Mouse (Mus musculus) cerebellum, adult 11 months (tissue): Measurements from ENCODE around the gene Decr2.
"Not testable (repeated sequence)": the region's sequence is repeated elsewhere in the genome, so short reads cannot be mapped to it uniquely, and the experiment has no call there.

Experiments
- DNase-seq: peaks from one replicate; pipeline ENCODE4 v3.0.0; 2022

The Decr2 gene

DNA sequence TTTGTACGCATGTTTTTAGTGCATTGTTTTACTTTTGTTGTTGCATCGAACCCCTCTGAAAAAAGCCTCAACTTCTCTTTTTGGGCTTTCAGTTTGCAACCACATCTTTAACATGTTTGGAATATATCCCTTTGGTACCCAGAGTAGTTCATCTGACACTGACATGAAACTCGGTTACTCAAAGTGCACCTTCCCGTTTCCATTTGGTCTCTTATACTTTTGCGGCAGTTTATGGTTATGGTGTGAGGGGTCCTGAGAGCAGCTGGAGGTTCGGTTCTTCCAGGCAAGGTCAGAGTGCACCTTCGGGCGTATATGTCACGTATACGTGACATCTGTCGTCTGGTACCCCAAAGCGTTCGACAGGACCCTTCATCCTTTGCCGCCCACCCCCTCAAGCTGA, 22.6 kb upstream of the Decr2 start:
- DNase-seq, result no peak

DNA sequence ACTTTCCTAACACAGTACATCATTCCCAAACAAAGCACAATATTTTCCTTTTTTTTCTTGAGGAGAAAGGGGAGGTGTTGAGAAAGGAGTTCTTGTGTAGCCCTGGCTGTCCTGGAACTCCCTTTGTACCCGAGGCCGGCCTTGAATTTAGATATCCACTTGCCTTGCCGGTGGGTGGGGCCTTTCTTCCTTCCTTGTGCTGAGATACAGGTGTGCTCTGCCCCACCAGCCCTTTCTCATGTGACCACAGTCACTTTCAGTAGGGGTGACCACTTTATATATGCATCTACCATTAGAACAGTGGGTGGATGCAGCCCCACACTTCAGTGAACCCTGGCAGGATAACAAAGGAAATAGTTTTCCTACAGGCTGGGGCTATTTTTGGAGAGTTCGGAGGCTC, 21.6 kb upstream of the Decr2 start:
- no peak for DNase-seq

DNA sequence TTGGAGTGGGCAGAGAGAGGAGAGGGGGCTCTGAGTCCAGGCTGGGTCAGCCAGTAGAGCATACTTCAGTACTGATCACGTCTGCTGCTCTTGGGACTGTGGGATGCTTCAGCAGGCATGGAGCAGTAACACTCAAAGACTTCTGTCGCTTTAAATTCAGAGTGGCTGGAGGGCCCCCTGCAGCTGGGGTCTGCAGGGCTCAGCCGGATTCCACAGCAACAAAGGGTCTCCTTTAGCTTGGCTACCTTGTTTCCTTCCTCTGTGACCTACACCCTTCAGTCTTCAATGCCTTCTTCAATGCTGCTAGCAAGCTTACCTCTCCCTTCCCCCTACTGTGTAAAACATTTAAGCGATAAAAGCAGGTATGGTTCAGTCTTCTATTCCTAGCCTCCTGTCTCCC, 20.9 kb upstream of the Decr2 start:
- no peak for DNase-seq

DNA sequence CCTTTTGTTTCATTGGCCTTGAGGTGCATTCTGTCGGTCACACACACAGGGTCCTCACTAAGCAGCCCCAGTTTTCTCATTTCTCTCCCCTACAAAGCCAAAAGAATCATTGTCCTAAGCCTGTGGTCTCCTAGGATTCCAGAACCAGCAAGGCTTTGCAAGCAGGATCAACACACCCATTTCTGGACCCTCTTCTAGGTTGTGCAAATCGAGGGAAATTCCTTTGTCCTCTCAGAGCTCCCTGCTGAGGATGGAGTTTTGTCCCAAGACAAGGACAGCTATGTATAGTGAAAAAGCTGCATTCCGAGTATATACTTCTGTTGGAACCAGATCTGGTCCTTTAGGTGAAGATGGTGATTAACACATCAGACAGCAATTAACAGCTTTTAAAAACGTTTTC, 20.0 kb upstream of the Decr2 start:
- DNase-seq, result no peak

DNA sequence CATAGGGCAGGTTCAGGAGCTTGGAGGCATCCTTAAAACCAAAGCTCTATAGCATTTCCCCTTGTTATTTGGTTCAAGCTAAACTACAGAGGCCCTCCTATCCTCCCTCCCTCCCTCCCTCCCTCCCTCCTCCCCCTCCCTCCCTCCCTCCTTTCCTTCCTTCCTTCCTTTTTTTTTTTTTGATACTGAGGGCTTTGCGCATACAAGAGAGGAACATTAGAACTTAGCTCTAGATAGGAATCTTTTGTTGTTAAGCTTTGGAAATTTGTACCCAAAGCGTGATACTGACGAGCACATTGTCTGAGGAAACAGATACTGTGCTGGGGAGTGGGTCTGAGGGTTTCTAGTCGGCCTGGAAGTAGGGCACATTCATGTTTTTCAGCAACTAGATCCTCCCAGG, 15.5 kb upstream of the Decr2 start:
- DNase-seq, result no peak

DNA sequence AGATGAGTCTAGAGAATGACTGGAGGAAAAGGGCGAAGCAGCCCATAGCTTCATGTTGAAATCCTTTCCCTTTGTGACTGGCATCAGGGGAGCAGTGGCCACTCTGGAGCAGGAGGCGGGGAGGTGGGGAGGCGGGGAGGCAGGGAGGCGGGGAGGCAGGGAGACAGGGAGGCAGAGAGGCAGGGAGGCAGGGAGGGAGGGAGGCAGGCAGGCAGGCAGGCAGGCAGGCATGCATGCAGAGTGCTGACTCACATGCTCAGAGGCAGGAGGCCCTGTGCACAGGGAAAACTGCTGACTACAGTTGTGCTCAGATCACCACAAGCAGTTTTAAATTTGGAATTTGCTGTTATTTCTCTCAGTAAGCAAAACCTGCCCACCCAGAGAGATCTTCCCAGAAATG, 11.3 kb upstream of the Decr2 start:
- DNase-seq, result no peak

DNA sequence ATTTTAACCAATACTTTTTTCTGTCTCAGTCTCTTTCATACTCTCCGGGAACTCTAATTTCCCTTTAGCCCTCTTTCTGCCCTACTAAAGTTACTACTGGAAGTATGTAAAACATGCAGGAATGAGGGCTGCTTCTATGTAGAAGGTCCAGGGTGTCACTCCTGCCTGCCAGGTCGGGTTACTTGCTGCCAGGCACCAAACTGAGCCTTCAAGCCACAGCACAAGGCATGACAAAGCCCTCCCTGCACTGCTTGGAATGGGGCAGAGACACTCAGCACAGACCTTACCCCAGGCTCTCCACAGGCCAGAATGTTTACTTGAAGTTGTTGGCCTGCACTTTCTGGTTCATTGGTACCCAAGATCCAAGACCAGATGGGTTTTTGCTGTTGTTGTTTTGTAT, 10.0 kb upstream of the Decr2 start:
- DNase-seq, result no peak

DNA sequence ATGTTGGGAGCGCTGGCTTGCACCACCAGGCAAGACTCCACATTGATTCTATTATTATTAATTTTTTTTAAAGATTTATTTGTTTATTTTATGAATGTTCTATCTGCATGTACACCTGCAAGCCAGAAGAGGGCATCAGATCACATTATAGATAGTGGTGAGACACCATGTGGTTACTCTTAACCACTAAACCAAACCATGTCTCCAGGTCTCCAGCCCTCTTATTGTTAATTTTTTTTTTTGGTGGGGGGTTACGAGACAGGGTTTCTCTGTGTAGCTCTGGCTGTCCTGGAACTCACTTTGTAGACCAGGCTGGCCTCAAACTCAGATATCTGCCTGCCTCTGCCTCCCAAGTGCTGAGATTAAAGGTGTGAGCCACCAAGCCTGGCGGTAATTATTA, 9.2 kb upstream of the Decr2 start:
- DNase-seq, result not testable (repeated sequence)

DNA sequence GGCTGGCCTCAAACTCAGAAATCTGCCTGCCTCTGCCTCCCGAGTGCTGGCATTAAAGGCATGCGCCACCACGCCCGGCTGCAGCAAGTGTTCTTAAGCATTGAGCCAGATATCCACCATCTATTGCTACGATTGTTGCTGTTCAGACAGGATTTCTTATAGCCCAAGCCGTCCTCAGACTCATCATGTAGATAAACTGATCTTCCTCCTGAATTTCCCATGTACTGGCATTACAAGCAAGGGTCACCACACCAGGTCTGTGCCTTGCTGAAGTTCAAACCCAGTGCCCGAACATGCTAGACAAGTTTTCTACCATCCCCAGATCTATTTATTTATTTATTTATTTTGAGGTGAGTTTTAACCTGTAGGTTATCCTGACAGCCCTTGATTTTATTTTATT, 8.3 kb upstream of the Decr2 start:
- no peak for DNase-seq

DNA sequence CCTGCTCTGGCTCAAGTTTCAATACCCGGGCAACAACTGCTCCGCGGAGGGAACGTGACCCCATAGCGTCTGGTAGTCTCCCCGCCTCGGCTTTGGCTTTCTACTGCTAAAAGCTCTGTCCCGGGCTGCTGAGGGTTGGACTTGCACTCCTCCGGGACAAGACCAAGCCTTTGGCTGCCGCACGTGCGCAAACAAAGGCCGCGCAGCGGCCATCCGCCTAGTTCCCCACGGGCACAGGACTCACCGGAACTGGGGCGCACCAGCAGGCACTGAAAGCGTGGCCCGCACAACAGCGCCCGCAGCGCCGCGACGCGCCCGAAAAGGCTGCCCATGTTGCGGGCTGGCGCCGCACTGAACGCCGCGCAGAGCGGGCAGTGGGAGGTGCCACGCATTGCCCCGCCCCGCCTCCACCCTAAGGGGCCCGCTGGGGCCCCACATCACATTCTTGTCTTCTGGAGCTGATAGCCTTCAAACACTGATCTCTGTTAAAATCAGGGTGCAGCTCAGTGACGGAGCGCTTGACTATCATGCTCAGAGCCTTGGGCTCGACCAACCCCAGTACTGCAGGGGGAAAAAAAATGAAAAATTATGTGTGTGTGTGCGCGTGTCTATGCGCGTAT, 5.1 kb upstream of the Decr2 start, which contains the start of gene Nme4:
Gene Nme4 (minus strand): TSS at position 482 of the 620 bp plus-strand sequence.
- DNase-seq, result peak; percentile 71

DNA sequence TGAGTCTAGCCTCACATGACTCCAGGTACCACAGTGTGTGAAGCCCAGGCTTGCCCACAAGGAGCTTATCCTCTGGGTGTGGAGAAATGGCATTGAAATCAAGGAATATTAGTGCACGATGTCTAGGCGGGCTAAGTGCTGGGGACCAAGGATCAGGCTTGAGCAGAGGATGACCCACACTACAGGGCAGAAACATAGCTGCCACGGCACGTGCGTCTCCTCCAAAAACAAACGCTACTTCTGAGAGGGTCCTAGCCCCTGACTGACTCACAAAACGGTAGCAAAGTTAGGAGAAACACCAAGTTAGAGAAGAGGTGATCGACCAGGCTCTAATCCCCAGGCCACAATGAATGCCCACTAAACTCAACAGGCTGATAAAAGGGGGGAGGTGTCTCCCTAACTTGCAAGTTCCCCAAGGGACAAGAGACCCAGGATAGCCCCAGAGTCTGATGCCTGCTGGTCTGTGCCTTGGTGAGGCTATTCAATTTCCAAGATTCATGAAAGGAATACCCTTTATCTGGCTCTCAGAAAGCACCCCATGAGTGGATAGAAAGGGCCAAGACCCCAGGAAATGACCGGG, 4.5 kb upstream of the Decr2 start:
- no peak for DNase-seq

DNA sequence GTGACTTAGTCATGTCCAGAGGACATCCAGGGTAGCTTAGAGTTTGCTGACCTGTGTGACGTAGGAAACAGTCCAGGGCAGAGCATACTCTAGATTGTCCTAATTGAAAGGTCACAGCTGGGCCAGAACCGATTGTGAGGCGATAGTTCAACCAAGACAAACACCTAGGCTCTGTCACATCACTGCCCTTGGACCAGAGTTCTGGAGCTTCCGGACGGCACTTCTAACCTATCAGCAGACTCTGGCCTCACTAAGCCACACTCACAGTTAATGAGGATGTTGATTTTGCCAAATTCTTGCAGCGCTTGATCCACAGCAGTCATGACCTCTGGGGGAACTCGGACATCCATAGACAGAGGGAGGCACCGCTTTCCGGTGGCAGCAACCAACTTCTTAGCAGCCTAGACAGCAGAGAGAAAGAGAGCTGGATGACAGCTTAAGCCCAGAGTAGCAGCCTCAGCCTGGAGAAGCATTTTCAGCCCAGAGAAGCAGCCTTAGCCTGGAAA, 3.0 kb downstream of the Decr2 start:
- no peak for DNase-seq

DNA sequence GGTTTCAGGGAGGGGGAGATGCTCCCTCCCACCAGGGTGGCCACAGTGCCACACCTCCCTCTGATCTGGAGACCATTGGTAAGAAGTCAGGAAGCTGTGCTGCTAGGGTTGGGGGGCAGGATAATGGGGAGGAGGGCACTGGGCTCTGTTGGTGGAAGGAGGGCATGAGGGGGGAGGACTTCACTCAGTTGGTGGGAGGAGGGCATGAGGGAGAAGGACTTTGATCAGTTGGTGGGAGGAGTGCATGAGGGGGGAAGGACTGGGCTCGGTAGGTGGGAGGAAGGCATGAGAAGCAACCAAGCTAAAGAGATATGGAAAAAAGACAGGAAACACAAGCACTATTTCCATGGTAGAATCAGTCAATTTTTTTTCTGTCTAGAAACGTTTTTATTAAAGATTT, 9.3 kb downstream of the Decr2 start:
- no peak for DNase-seq

DNA sequence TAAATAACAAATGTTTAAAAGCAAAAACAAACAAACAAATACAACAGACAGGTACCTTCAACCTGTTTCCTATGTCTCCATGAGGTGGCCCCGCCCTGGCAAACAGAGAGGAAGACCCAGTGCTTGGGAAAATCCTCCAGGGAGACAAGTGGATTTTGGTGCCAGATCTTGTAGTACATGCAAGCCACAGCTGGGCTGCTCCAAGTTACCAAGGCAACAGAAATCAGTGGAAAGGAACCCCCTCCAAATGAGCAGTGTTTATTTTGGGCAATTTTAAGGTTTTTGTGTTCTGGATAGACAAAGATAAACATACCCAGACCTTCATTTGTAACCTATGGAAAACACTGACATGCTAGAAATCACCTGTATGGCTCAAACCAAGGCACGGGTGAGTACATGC, 11.3 kb downstream of the Decr2 start:
- no peak for DNase-seq

DNA sequence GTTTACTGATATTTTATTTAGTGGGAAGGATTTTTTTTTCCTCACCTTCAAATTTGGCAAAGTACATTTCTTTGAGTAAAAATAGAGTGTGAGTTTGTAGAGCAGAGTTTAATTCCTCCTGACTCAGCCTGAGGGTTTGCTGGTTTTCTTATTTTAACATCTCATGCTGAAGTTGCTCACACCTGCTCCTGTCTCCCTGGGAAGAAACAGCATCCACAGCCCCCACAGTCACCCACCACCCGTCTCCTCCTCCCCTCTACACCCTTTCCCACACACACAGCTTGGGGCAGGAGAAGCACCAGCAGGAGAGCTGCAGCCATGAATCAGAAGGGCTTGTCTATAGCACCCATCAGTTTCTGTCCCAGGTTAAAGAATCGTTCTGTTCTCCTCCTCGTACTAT, 14.9 kb downstream of the Decr2 start:
- no peak for DNase-seq

DNA sequence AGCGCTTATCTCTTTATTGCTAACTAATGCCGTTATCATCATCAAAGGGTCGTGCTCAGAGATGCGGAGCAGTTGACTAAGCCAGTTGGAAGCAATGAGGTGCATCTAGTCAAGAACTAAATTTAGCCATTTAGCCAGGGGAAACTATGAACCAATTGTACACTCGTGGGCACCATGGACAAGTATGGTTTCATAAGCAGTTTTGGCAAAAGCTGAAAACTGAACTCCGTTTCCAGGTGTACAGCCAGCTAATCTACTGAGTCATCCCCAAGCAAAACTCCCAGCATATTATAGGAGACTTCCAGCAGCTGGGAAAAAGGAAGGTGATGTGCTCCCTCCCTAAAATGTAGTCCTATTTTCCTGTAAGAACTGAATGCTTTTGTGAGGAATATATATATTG, 20.0 kb downstream of the Decr2 start:
- no peak for DNase-seq

DNA sequence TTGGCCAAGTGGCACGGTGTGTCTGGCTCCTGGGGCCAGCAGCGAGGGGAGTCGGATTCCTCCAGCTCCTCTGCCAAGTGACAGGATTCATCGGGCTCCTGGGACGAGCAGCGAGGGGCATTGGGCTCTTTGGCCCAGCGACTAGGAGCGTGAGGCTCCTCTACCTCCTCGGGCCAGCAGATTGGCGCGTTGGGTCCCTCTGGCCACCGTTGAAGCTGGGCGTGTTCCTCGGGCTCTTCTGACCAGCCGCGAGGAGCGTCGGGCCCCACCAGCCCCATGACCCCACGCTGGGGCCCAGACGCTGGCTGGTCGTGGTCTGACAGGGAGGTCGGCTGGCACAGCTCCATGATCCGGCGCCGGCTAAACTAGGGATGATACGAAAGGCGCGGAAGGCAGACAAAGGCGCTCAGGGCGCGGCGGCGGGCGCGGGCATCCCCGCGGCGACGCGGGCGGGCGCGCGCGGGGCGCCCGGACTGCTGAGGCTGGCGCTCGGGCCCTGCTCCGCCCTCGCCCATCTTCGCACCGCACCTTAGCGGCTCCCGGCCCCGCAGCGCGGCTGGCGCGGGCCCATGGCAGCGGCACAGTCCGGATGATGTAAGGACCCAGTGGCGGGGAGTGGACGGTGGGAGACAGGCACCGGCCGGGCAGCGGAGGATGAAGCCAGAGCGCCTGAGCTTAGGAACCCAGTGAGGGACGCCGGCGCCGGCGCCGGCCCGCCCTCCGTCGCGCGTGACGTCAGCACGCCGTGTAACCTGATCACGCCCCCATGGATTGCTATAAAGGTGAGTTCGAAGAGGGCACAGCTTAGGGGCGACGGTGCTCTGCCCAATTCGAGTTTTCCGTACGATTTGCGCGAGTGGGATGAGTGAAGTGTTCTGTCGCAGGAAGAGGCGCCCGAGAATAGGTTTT, 21.1 kb downstream of the Decr2 start, which contains the start of gene Rab11fip3:
Gene Rab11fip3 (minus strand): TSS at position 725 of the 909 bp plus-strand sequence.
- peak; percentile 80 for DNase-seq

DNA sequence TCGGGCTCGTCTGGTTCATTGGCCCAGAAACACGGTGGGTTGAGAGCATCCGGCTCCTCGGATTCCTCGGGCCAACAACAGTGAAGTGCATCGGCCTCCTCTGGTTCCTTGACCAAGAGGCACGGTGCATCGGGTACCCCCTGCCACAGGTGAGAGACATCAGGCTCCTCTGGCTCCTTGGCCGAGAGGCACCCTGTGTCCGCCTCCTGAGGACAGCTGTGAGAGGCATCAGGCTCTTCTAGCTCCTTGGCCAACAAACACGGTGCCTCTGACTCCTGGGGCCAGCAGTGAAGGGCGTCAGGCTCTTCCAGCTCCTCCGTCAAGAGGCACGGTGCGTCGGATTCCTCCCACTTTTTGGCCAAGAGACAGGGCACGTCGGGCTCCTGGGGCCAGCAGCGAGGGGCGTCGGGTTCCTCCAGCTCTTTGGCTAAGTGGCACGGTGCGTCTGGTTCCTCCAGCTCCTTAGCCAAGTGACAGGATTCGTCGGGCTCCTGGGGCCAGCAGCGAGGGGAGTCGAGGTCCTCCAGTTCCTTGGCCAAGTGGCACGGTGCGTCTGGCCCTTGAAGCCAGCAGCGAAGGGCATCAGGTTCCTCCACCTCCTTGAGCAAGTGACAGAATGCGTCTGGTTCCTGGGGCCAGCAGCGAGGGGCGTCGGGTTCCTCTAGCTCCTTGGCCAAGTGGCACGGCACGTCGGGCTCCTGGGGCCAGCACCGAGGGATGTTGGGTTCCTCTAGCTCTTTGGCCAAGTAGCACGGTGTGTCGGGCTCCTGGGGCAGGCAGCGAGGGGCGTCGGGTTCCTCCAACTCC, 21.9 kb downstream of the Decr2 start:
- peak; percentile 33 for DNase-seq

DNA sequence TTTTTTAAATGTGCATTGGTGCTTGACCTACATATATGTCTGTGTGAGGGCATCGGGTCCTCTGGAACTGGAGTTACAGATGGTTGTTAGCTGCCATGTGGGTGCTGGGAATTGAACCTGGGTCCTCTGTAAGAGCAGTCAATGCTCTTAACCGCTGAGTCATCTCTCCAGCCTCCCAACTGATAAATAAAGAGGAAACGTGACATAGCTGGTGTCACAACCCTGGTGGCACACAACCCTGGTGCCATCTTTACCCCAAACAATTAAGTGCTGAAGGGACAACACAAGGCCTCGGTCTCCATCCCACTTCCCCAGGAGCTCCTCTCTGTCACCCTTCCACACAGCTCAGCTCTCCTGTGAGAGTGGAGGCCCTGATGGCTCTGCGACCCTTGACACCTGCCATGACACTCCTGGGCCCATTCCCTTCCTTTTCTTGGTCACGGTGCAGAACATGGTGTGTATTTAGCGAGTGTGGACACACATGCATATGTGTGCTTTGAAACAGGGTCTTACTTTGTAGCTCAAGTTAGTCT, 23.6 kb downstream of the Decr2 start:
- DNase-seq, result no peak

DNA sequence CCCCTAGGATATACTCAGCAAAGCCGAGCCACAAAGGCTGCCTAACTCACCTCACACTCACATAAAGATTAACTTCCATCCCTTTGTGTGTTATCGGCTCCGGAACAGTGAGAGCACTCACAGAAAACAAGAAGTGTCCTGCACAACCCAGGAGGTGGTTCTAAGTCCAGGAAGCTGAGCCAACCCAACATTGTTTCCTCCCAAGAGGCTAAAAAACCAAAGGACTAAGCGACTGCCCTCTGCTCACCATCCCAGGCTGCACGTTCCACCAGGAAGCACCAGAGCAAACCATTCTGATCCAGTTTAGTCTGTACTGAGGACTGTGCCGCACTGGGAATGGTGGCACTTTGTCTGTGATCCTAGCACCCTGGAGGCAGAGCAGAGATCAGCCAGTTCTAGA, 25.2 kb downstream of the Decr2 start:
- no peak for DNase-seq

DNA sequence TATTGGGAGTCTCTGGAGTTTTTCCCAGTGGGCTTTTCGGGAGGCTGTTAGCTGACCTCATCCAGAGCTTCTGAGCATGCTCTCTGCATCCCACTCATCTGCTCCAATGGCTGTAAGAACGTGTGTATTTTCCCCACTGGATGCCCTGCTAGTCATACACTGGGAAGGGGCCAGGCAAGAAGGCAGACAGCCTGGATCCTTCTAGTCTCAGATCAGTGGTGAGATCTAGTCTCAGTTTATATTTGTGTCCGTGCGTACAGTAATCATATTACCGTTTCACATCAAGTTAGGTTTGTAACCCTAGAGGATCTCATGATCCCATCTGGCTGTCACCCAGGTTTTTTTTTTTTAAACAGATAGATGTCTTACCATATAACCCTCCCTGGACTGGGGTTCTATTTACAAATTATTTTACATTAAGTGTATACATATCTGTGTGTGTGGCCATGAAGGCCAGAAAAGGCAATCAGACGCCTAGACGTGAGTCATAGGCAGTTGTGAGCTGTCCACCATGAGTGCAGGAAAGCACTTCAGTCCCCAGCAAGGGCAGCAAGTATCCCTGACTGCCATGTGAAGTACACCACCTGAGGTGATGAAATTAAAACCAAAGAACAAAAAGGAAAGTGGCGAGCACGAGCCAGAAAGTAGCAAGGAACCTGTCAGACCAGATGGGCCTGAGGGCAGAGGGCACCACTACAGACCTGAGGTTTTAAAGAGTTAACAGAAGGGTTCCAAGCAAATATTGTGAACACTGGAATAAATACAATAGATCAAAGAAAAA, 32.2 kb downstream of the Decr2 start:
- DNase-seq, result no peak

DNA sequence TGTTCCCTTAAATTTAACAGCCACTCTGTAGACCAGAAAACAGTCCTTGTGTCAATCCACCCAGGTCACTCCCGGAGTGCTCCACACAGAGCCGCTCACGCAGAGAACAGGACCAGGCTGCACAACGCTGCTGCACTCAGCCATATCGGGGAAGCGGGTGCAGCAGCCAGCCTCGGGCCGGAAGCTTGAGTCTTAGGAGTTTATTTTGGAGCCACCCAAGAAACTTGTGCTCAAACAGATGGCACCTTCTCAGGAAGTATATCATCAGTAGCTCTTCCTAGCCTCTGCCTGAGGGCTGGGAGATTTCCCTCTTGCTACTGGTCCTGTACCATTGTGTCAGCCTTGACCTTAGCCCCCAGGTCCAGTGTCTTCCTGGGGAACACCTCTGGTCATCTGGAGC, 32.9 kb downstream of the Decr2 start:
- DNase-seq, result no peak
